Mouse (Mus musculus) left cerebral cortex, adult 2 months (tissue): Measurements from ENCODE around the gene Sh2b3. TPM values are rescaled to one million over a fixed set of nuclear protein-coding genes. Genes with fewer than 3 reads are reported as not detected.

Experiments
- DNase-seq, 2 experiments: peaks; one replicate each; pipeline ENCODE4 v3.0.0; 2021 to 2022; ENCODE audit warnings: low spot score in 2 of 2, mixed read lengths in 1 of 2; ENCODE audit errors: extremely low spot score in 1 of 2
- H3K27ac ChIP-seq: fragments of 200-600 bp; 2 replicates; pipeline ENCODE4 v1.8.1; 2022
- H3K4me3 ChIP-seq: fragments of 200-600 bp; 2 replicates; pipeline ENCODE4 v1.8.1; 2022
- CTCF ChIP-seq: fragments of 200-600 bp; IDR thresholded peaks from 2 replicates; pipeline ENCODE4 v1.8.1; 2022; ENCODE audit warnings: antibody characterized with exemption, mild to moderate bottlenecking, moderate library complexity
- intact Hi-C: fragments of 180-260 bp; cut with DNase I; formaldehyde crosslinking; loops from one replicate; pipeline ENCODE4 v1.15.1; 2025
- total RNA-seq, 2 experiments: library from RNA; stranded (reverse); gene quantifications; 2 replicates each; pipeline ENCODE4 v1.2.3; 2021

The Sh2b3 gene
- total RNA-seq, 2 experiments from 2014 or later, result 21.2 to 27.5 TPM

DNA sequence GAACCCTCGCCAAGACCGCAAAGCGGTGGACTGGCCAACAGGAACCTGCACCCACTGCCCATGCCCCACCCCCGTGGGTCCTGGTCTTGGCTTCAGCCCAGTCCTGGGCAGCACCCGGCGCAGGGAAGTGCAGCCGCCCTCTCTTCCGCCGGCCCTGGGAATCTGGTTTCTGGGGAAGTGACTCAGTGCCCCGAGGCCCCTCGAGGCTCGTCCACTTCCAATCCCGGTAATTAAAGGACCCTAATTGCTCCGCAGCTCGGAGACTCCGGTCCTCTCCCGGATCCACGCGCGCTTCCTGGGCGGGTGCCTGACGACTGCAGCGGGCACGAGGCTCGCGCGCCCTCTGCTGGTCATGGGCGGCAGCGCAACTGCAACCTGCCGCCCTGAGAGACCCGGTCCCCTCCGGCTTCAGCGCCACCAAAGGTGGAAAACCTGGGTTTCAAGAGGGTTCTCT lies 5.2 kb upstream of the Sh2b3 start:
- Histone ChIP-seq H3K27ac (peak overlapping the region; percentile 72), H3K4me3 (peak overlapping the region; percentile 56)
- intact Hi-C loops, result loop anchor here (2.0 kb wide), 1 partner anchor 24 kb away; no protein-coding TSS in a partner anchor
- TF ChIP-seq CTCF, result peak; percentile 100
- peak; percentile 82 to 87 for DNase-seq

DNA sequence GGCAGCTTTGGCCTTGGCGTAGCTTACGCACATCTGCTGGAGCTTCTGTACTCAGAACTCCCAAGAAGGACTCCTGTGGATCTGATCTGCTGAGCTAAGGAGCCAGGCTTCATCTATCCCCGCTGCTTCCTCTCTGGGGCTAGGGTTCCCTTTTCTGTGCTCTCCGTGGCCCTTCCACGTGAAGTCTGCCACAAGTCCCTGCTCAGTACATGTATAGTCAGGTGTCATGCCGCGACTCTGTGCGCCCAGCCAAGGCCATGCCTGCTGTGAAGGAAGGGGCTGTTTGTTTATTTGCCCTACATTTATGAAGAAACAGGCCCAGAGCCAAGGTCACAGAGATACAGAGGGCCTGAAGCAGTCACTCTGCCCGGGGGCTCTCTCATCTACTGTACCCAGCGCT lies 4.5 kb upstream of the Sh2b3 start:
- Histone ChIP-seq H3K4me3 (no peak overlapping the region), H3K27ac (peak overlapping the region; percentile 72; the same call in 1 of the 2 replicates)
- intact Hi-C loops, result loop anchor here (2.0 kb wide), 1 partner anchor 23 kb away; no protein-coding TSS in a partner anchor
- no peak for DNase-seq
- no peak for TF ChIP-seq CTCF

DNA sequence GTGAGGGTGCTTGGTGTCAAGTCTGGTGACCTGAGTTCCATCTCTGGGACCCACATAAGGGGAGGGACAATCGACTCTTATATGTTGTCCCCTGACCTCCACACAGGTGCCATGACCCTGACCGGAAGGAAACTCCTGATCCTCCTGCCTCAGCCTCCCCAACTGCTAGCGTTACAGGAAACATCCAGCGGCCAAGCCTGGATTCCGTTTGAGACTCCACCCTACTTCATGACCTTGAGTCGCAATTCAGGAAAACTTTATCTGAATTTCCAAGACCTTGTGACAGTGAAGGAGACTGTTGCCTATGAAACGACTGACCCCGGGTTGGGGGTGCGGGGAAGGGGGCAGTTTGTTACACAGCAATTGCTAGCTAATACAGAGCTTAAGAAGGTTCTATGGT lies 4.1 kb upstream of the Sh2b3 start:
- H3K27ac ChIP-seq, result no peak overlapping the region
- DNase-seq, result no peak
- H3K4me3 ChIP-seq, result no peak overlapping the region
- intact Hi-C loops, result no loop called here
- TF ChIP-seq CTCF, result no peak

DNA sequence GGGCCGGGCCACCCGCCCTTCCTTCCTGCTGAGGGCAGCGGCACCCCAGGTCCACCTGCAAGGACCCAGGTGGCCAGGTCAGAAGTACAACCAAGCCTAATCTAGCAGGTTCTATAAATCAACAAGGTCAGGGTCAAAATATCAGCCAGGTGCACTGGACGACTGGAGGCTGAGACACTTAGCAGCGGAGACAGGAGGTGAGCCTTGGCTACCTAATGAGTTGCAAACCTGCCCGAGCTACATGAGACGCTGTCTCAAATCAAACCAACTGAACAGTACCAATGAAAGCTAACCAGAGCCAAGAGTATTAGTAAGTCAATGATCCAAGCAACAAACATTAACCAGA lies 1.7 kb upstream of the Sh2b3 start:
- H3K4me3 ChIP-seq, result no peak overlapping the region
- intact Hi-C loops, result loop anchor here (5.0 kb wide), 1 partner anchor 127 kb away; the partner anchor contains the start of gene Atxn2
- peak overlapping the region; percentile 81 for H3K27ac ChIP-seq
- TF ChIP-seq CTCF, result no peak
- DNase-seq, result no peak

DNA sequence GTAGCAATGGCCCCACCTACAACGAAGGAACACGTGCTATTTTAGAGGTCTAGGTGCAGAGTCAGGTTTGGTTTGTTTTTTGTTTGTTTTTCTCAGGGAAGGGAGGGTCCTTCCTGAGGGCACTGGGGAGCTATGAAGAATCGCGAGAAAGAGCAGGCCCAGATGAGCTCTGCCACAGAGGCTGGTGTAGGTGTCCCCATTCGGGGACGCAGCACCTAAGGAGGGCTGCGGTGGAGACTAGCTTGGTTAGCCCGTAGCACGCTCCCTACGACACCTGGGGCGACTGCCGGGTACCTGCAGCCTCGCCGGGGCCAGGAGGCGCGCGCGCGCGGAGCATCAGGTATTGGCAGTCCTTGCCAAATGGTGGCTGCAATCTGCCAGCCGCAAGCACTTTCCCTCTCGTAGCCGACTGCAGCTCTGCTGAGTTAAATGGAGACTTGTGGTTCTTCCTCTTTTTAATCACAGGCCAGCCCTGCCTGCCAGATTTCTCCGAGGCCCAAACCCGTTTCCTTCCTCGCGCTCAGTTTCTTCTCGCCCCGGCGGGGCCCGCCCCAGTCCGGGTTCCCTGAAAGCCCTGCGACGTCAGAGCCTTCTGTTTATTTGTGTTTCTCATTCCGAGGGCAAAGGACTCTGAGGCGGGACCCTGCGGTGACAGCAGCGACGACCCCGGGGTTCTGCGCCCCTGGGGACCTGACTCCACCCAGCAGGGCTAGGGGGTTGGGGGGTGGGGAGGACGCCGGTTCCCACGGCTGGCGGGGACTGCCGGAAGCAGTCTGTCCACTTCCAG lies 1.1 kb upstream of the Sh2b3 start:
- intact Hi-C loops, result loop anchor here (5.0 kb wide), 1 partner anchor 126 kb away; the partner anchor contains the start of gene Atxn2
- DNase-seq, result peak in 1 of 2 experiments; percentile 46
- no peak for TF ChIP-seq CTCF
- Histone ChIP-seq H3K4me3 (peak overlapping the region; percentile 42), H3K27ac (peak overlapping the region; percentile 81)

DNA sequence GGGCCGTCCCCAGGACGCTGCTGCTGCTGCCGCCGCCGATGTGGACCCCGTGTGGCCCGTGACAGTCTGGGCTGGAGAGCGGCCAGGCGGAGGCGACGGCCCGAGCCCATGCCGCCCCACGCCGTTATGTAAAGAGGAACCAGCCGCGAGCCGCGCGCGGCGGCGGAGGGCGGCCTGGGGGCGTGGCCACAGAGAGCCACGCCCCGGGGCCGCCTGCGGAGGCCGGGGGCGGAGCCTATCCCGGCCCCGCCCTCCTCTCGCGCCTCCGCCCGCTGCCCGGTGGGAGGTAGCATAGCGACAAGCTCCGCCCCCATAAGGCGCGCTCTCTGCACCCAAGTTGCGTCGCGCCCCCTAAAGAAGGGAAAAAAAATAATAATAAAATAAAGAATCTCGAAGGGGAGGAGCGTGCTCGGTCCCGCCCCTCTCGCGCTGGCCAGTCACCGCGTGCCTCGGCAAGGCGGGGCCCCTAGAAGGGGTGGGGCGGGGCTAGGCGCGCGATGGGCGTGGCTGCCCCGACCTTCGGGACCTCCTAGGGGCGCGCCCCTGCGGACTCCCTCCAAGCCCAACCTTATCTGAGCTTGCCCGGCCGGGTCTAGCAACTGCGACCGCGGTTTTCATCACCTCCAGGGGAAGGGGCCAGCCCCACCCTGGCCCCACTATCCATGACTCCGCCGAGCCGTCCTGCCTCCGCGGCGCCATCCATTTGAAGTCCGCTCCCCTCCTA lies 592 bp downstream of the Sh2b3 start:
- no peak; the same call in 1 of the 2 replicates for TF ChIP-seq CTCF
- Histone ChIP-seq H3K27ac (peak overlapping the region; percentile 95), H3K4me3 (peak overlapping the region; percentile 73)
- DNase-seq, result peak; percentile 79 to 82
- intact Hi-C loops, result loop anchor here (5.0 kb wide), 1 partner anchor 125 kb away; the partner anchor contains the start of gene Atxn2

DNA sequence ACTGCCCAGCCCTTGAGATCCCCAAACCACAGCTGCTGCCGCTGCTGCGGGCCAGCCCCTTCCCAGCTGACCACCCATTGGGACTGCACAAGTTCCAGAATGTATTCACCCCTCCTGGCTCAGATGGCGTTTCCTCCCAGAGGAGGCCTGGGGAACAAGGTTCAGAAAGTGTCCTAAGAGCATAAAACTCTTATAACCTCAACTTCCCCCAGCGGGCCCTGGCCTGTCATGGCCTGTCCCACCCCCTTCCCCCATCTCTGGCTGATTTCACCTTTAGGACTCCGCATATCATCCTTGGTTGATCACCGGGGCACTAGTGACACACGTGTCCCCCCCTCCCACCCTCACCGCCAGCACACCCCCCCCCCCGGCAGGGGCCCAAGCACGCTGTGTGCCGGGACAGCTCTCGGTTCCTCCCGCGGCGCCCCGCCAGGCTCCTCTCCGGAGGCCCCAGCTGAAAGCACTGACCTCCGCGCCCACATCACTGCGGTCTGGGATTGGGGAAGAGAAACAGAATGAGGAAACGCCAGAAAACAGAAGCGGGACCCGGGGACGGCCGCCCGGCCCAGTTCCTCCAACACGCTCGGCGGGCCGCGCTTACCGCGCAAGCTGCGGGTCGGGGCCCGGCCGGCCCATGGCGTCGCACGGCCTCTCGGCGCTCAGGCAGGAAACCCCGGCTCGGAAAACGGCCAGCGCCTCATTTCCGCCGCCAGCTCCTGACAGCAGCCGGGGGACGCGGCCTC lies 1.3 kb downstream of the Sh2b3 start:
- TF ChIP-seq CTCF, result no peak
- DNase-seq, result no peak
- Histone ChIP-seq H3K4me3 (peak overlapping the region; percentile 73), H3K27ac (peak overlapping the region; percentile 95)
- intact Hi-C loops, result loop anchor here (5.0 kb wide), 1 partner anchor 124 kb away; the partner anchor contains the start of gene Atxn2

DNA sequence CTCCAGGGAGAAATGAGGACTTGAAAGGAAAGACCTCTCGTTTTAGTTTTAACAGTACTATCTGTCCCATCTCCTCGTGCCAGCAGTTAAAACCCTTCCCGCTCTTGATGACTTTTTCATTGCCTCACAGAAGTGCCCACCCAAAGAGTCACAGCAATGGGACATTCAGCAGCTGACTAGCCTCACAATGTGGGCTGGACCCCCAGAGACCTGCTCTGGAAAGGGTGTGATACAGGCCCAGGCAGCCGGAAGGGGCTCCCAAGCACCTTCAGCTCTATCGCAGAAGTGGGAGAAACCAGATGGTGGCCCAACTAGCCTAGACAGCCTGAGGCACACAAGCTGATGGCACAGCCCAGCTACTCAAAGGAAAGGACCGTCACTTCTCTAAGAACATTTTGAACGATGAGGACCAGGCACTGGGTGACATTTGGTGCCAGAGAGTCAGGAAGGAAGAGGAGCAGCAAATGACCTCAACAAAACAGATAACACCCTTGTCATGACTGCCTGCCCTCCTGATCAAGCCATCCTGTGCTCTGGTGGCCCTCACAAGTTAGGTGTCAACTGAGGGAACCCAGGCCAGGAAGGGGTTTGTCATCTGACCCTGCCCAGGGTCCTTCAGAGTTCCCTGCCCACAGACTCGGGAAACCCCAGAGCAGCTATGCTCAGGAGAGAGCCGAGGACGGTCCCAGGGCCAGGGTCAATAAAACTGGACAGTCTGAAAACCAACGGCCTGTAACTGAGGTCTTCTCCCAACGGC lies 2.3 kb downstream of the Sh2b3 start:
- intact Hi-C loops, result loop anchor here (5.0 kb wide), 1 partner anchor 123 kb away; the partner anchor contains the start of gene Atxn2
- TF ChIP-seq CTCF, result no peak
- Histone ChIP-seq H3K27ac (peak overlapping the region; percentile 95), H3K4me3 (peak overlapping the region; percentile 73)
- no peak for DNase-seq

DNA sequence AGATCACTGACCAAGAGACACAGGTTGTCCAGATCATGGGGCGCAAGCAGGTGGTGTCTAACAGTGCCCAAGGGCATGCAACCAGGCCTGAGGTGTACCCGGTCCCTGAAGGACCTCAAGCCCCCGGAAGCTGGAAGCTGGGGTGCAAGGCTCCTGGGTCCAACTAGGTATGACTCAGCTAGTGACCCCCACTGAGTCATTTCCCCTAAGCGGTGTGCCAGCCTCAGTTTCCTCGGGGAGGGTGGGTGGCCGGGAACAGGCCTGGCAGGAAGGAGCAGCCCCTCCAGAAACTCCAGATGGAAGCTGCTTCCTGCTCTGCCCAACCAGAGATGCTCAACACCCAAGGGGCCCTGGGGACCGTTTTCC lies 3.2 kb downstream of the Sh2b3 start:
- Histone ChIP-seq H3K4me3 (peak overlapping the region; percentile 28), H3K27ac (peak overlapping the region; percentile 16; the same call in 1 of the 2 replicates)
- TF ChIP-seq CTCF, result no peak
- DNase-seq, result no peak
- intact Hi-C loops, result no loop called here

DNA sequence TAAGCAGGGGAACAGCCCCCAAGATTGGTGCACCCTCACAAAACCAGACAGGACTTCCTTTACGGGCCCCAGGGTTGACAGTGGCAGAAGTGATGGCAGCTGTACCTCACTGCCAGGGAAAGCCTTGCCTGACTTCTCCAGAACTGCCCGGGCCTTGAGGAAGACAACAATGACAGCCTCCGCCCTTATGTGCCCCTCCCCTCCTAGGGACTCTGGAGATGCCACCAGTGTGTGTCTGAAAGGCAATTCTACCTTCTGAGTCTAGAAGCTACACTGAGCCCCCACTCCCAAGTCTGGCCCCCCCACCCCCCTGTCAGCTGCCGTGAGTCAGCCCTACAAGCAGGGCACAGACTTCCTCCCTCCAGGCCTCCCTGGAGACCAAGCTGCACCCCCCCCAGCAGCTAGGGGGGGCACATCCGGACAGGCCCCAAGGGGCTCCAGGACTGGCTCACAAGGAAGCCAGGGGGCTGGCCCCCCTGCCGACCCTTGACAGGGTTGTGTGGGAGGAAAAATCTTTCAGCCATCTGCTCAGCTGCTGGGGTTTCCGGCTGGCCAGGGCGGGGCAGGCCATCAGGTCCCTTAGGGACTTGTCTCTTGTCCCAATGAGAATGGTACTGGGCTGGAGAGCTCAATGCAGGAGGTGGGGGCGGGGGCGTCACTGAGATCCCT lies 3.7 kb downstream of the Sh2b3 start:
- intact Hi-C loops, result no loop called here
- TF ChIP-seq CTCF, result no peak
- H3K4me3 ChIP-seq, result peak overlapping the region; percentile 3; the same call in 1 of the 2 replicates
- DNase-seq, result no peak
- H3K27ac ChIP-seq, result peak overlapping the region; percentile 16; the same call in 1 of the 2 replicates
